Mouse (Mus musculus) layer of hippocampus, postnatal 10 days (tissue): Measurements from ENCODE around the gene Galnt7. TPM values are rescaled to one million over a fixed set of nuclear protein-coding genes. Genes with fewer than 3 reads are reported as not detected.
A peak's percentile ranks its signal among the peaks of the same experiment; 100 is the strongest.

Experiments
- DNase-seq, 2 experiments: peaks; one replicate each; pipeline ENCODE4 v3.0.0; 2021; ENCODE audit warnings: low spot score in 2 of 2
- total RNA-seq, 2 experiments: library from RNA; stranded (reverse); gene quantifications; 2 replicates each; pipeline ENCODE4 v1.2.3; 2021

Gene Galnt7
- total RNA-seq, 2 experiments from 2014 or later, result 11.7 to 11.8 TPM

DNA sequence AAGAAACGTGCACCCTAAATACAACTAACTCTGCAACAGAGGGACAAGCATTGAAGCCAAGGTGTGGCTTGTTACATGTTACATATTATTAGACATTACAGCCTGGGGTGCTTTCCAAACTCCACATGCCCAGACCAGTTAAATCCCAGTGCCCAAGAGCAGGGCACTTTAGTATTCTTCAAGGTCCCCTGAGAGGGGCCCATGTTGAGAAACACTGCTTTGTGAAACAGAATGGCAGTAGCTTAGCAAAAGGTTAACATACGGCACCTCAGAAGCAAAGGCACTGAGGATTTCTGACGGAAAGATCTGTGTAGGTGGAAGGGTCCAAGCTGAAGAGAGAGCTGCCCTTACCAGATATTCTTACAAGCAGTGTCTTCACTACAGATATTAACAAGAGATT, 67.0 kb downstream of the Galnt7 start:
- no peak for DNase-seq

- DNase-seq, result no peak
Observed at GRCm38 (mm10) chr8:57585128-57585442, 67.7 kb downstream of the Galnt7 start.

GRCm38 (mm10) chr8:57584416-57585127, 68.3 kb downstream of the Galnt7 start:
- peak in 1 of 2 experiments; percentile 44 for DNase-seq

DNA sequence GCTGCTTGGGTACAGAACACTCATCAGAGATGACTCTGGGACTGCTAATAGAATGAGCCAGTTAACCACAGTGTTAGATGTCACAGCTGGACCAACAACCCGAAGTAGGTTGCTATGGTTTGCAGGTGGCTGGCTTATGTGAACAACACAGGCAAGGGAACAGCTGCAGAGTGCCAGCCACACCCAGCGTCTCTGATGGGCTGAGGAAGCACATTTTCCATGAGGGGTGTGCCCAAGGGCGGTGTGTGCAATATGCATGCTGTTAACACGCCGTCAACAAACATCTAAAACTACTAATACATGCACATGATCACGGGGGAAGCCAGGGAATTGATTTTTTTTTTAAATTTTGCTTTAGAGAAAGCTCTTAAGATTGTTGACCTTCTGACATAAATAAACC, 73.0 kb downstream of the Galnt7 start:
- DNase-seq, result no peak

DNA sequence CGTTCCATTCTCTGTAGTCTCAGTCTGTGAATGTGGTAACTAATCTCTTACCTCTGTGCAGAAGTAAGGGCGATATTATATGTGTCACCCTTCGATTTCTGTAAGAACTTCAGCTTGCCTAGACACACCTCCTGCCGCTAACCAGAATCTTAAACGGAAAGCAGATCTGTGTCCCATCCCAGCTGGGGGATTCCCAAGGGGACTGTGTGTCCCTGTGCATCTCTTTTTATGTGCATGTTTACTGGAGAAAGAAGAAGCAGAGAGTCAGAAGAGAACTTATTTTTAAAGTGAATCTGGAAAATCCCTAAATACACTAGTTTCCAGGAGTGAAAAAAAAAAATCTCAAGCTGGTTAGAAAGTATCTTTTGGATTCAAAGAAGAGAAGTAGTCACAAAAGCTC, 75.5 kb downstream of the Galnt7 start:
- DNase-seq, result no peak

GRCm38 (mm10) chr8:57576238-57576637, 76.6 kb downstream of the Galnt7 start:
- DNase-seq, result no peak

DNA sequence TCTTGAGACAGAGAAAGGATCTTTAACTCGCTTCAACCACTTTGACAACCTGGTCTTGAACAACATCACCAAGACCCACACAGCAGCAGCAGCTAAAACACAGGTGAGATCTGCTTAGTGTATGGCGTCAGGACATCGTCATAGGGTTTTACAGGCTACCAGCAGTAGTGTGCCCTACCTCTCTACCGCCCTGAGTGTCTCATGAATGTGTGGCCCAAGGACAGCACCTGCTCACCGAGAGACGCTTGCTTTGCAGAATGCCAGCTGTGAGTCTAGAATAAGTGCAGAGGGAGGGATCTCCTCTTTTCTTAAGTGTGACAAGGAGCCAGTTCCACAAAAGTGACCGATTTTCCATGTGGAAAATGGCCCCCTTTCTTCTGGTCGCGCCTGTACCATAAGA, 77.5 kb downstream of the Galnt7 start:
- no peak for DNase-seq

- peak; percentile 80 to 85 for DNase-seq
Observed at GRCm38 (mm10) chr8:57574398-57574797, 78.4 kb downstream of the Galnt7 start.

DNA sequence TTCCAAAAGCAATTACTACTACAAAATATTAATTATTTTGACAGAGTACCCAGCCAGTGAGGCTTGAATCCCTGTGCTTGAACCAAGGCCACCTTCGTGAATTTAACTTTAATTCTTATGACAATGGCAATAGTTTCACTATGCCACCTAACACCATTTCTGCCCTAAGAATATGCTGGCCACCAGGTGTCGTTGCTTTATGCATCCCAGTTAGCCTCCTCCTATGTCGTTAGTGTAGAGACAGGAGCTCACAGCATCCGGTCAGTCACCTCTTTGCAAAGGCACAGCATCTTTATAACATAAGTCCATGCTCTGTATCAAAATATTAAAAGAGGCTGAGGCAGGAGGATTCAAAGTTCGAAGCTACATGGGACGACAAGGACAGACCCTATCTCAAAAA, 79.0 kb downstream of the Galnt7 start:
- no peak for DNase-seq

- no peak for DNase-seq
Observed at GRCm38 (mm10) chr8:57569886-57570285, 82.9 kb downstream of the Galnt7 start.

DNA sequence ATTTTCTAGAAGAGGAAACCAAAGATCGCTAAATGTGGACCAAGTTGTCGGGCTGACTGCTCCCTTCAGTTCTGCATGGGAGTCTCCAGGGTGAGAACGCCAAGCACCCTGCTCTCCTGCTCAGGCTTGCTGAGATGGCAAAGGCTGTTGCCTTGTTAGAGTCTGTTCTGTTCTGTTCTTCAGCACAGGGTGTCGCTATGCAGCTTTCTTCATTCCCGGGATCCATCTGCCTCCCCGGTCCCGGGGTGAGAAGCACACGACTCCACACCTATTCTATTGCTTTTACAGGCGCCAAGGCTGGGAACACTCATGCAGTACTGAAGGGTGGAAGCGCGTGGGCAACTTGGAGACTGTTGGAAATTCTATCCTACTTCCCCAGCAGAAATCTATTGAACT, 83.4 kb downstream of the Galnt7 start:
- DNase-seq, result no peak

DNA sequence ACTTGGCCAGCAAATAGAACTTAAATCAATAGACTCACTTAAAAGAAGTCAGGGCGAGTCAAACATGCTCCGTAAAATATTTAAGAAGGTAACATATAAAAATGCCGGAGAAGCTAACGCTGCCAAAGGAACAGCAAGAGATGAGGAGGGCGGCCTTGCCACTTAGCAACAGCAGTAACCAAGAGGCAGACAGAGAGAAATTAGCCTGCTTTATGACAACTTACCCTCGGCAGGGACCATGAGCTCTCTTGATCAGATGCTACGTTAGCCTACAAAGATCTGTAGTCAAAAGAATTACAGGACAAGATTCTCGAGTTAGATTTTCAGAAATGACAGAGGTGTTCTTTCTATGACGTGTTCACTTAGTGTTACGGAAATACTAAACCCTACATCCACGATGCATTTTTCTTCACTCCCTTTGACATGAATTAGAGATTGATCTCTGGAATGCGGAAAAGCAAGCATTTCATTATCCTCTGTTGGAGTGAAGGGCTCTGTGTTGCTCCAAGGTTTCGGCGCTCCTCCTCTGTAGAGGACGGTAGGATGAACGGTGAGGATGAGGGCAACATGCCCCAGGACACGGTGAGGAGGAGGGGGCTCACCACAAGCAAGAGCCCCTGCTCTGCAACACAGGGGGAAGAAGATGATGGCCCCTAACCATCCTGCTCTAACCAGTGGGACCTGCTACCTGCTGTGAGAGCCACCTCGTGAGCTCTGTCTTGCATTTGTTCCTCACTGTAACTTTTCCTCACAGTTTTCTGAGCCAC, 84.0 kb downstream of the Galnt7 start:
- no peak for DNase-seq

DNA sequence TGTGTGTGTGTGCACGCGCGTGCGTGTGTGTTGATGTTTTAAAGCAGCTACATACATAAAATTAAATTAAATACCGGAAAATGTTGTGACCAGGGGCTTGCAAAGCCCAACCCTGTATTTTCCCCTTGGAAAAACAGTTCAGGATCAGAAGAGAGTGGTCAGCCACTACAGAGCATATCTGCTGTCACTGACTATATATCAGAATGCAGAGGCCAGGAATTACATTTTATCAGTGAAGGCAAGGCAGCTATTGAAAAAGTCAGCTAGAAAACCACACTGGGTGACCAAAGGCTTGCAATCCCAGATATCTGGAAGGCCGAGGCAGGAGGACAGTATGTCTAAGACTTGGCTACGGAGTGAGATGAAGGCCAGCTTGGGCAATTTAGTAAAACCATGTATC, 84.8 kb downstream of the Galnt7 start:
- DNase-seq, result no peak

DNA sequence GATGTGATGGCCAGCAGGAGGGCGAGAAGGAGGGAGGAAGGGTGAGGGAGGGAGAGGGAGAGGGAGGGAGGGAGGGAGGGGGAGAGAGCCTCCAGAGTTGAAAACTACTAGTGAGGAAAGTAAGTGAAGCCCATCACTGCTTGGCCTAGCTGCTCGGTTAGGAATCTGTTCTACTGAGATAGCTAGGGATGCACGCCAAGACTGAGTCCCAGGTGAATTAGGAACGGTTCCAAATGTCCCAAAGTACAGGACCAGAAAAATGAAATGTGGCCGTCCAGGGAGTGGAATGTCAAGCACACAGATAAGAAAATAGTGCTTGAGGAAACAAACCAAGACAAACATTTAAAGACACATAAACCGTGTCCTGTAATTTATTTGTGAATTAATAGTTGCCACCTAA, 87.8 kb downstream of the Galnt7 start:
- no peak for DNase-seq

DNA sequence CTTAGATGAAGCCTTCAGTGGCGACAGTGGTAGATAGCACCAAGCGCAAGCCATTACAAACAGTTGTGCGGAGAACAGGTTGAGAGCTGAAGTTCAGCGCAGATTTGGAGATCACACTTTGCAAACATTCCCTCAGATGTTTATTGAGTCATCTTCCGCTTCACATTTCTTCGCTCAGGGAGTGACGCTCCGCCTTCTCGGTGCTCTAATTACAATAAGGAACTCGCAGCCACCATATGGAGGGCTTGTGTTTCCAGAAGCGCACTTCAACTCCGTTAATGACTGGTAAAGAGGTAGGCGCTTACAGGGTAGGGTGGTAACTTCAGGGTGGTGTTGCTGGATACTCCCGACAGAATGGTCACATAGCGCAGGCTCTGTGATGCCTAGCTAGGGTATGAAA, 89.1 kb downstream of the Galnt7 start:
- no peak for DNase-seq

GRCm38 (mm10) chr8:57562741-57563140, 90.1 kb downstream of the Galnt7 start:
- no peak for DNase-seq

- DNase-seq, result no peak
Observed at GRCm38 (mm10) chr8:57560926-57561325, 91.9 kb downstream of the Galnt7 start.

GRCm38 (mm10) chr8:57552102-57553032, 100.5 kb downstream of the Galnt7 start:
- no peak for DNase-seq

DNA sequence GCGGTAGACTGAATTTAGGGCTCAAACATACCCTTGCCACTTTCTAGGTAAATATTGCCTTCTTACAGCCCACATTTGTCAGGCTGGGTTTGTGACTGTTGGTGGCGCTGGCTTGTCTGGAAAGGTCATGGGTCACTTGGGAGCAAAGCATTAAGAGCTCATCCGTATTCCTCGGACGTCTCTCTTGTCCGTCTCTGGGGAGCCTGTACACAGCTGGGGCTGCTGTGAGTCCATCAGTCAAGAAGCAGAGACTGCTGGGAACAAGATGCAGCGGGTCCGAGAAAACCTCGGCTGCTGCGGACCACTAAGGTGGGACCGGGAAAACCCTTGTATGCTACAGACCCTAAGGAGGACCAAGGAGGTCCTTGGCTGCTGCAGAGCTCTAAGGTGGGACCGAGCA, 105.3 kb downstream of the Galnt7 start:
- no peak for DNase-seq

DNA sequence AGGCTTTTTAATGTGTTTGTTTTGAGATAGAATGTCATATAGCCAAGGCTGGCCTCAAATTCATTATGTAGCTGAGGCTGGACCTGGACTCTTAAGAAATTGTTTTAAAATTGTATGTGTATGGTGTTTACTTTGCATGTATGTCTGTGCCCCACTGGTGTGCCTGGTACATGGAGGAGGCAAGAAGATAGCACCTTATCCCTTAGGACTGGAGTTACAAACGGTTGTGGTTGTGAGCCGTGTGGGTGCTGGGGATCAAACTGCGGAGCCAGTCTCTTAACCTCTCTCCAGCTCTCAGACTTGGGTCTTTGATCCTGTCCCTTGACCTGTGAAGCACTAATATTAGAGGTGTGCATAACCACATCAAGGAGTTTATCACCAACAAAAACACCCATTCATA, 106.0 kb downstream of the Galnt7 start:
- DNase-seq, result no peak

DNA sequence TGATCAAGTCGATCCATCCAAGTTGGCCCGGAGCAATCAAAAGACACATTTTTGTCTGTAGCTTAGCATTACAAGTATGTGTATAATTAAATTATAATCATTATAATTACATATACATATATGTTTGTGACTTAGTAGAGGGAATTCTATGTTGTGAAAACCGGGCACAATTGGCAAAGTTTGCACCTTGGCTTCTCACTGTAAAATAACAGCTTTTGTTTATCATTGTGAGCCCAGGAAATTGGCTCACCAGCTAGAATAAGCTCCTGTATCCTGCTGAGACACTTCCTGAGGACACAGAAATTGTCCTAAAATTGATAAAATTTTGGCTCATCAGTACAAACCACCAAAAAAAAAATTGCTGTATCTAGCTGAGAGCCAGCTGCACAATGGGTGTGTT, 106.4 kb downstream of the Galnt7 start:
- no peak for DNase-seq

GRCm38 (mm10) chr8:57541405-57541804, 111.4 kb downstream of the Galnt7 start:
- no peak for DNase-seq
